Mouse (Mus musculus): Measurements from ENCODE around the gene Cd37. TPM values are rescaled to one million over a fixed set of nuclear protein-coding genes. Genes with fewer than 3 reads are reported as not detected.

Gene Cd37
- total RNA-seq, 2 experiments from 2014 or later, result 4.8 to 5.3 TPM

Other genes with a start within 250 kb of the Cd37 start
- gene Irf3, start 241.5 kb downstream of the Cd37 start, total RNA-seq (2021), result 10 to 100 TPM; 35.2 to 41.9 TPM
- gene Bcl2l12, start 240.4 kb downstream of the Cd37 start, total RNA-seq (2021), result 1 to 10 TPM; 2.8 to 3.8 TPM
- gene Scaf1, start 222.8 kb downstream of the Cd37 start, total RNA-seq (2021), result 100 to 1,000 TPM; 159 to 163 TPM
- gene Rras, start 221.2 kb downstream of the Cd37 start, total RNA-seq (2021), result 10 to 100 TPM; 10.0 to 14.5 TPM
- 10 to 100 TPM; 63.3 to 67.5 TPM for gene Prr12, start 186.2 kb downstream of the Cd37 start, total RNA-seq (2021)
- 10 to 100 TPM; 51.9 to 59.7 TPM for gene Nosip, start 176.7 kb downstream of the Cd37 start, total RNA-seq (2021)
- 1 to 10 TPM; 6.2 to 9.2 TPM for gene Prrg2, start 176.4 kb downstream of the Cd37 start, total RNA-seq (2021)
- gene Rcn3, start 146.9 kb downstream of the Cd37 start, total RNA-seq (2021), result 1 to 10 TPM; 5.9 to 6.0 TPM
- 10 to 100 TPM; 19.6 to 20.1 TPM for gene Fcgrt, start 135.3 kb downstream of the Cd37 start, total RNA-seq (2021)
- 100 to 1,000 TPM; 474 to 479 TPM for gene Rps11, start 114.7 kb downstream of the Cd37 start, total RNA-seq (2021)
- gene Rpl13a, start 110.4 kb downstream of the Cd37 start, total RNA-seq (2021), result 100 to 1,000 TPM; 712 to 811 TPM
- not detected for gene Gm45713, start 102.9 kb downstream of the Cd37 start, total RNA-seq (2021)
- gene Flt3l, start 102.7 kb downstream of the Cd37 start, total RNA-seq (2021), result 1 to 10 TPM; 8.4 to 9.7 TPM
- gene Pih1d1, start 84.8 kb downstream of the Cd37 start, total RNA-seq (2021), result 10 to 100 TPM; 46.7 to 51.7 TPM
- gene Aldh16a1, start 84.5 kb downstream of the Cd37 start, total RNA-seq (2021), result 10 to 100 TPM; 12.7 to 15.1 TPM
- 1,000 to 10,000 TPM; 1,307 TPM for gene Slc17a7, start 75.2 kb downstream of the Cd37 start, total RNA-seq (2021)
- under 1 TPM; 0.26 to 0.40 TPM for gene Gfy, start 59.5 kb downstream of the Cd37 start, total RNA-seq (2021)
- not detected for gene Pth2, start 58.1 kb downstream of the Cd37 start, total RNA-seq (2021)
- gene Ccdc155, start 34.2 kb downstream of the Cd37 start, total RNA-seq (2021), result 1 to 10 TPM; 4.9 to 9.7 TPM
- gene Dkkl1, start 27.0 kb downstream of the Cd37 start, total RNA-seq (2021), result 10 to 100 TPM; 33.6 to 38.3 TPM
- gene Tead2, start 23.4 kb downstream of the Cd37 start, total RNA-seq (2021), result 1 to 10 TPM; 2.1 to 4.3 TPM
- gene Slc6a16, start 2.0 kb upstream of the Cd37 start, total RNA-seq (2021), result 1 to 10 TPM; 1.7 to 1.9 TPM
- not detected for gene Slc6a21, start 38.4 kb upstream of the Cd37 start, total RNA-seq (2021)
- gene Trpm4, start 94.7 kb upstream of the Cd37 start, total RNA-seq (2021), result 10 to 100 TPM; 19.0 to 26.5 TPM
- gene Hrc, start 96.2 kb upstream of the Cd37 start, total RNA-seq (2021), result under 1 TPM; 0.19 to 0.30 TPM
- 100 to 1,000 TPM; 154 to 170 TPM for gene Ppfia3, start 127.9 kb upstream of the Cd37 start, total RNA-seq (2021)
- gene Lin7b, start 131.5 kb upstream of the Cd37 start, total RNA-seq (2021), result 100 to 1,000 TPM; 133 to 165 TPM
- 100 to 1,000 TPM; 372 to 395 TPM for gene Snrnp70, start 156.6 kb upstream of the Cd37 start, total RNA-seq (2021)
- gene Kcna7, start 166.5 kb upstream of the Cd37 start, total RNA-seq (2021), result not detected
- under 1 TPM in 1 of 2 experiments, not detected in 1; 0.19 TPM for gene Ntf5, start 174.6 kb upstream of the Cd37 start, total RNA-seq (2021)
- gene Lhb, start 181.7 kb upstream of the Cd37 start, total RNA-seq (2021), result not detected
- 10 to 100 TPM; 15.1 to 18.1 TPM for gene Gys1, start 195.7 kb upstream of the Cd37 start, total RNA-seq (2021)
- 10 to 100 TPM; 32.4 to 34.5 TPM for gene Ruvbl2, start 199.0 kb upstream of the Cd37 start, total RNA-seq (2021)
- 100 to 1,000 TPM; 218 to 238 TPM for gene Ftl1, start 220.8 kb upstream of the Cd37 start, total RNA-seq (2021)
- gene Bax, start 227.8 kb upstream of the Cd37 start, total RNA-seq (2021), result 10 to 100 TPM; 55.2 to 59.3 TPM
- under 1 TPM in 1 of 2 experiments, not detected in 1; 0.21 TPM for gene Tulp2, start 242.8 kb upstream of the Cd37 start, total RNA-seq (2021)
- 1 to 10 TPM; 2.5 to 3.8 TPM for gene Gm45808, start 247.7 kb upstream of the Cd37 start, total RNA-seq (2021)
- 1 to 10 TPM; 3.9 to 4.7 TPM for gene Dhdh, start 249.7 kb upstream of the Cd37 start, total RNA-seq (2021)